Mouse (Mus musculus): Measurements from ENCODE around the gene Olfr463.

DNA sequence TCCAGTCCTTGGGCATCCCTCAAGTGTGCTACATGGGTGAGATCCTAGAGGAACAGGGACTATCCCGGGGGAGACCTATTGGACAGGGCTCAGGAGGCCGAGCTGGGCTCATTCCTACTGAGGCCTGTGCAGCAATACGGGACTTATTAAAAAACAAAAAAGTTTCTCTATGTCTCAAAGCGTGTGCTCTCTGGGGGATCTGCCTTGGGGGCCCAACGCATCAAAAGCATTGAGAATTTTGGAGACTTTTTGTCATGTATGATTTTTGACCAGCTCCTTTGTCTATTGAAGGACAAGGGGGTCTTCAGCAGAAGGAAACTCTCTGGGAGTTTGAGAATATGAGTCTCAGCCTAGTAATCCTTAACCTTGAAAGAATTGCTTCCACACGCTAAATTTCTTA, 5.0 kb downstream of the Olfr463 start, which contains the start of gene Olfr462:
- no peak for TF ChIP-seq GATA1 (IDR thresholded peaks at IDR 0.05; ENCODE audit: borderline replicate concordance, low read length)
- TF ChIP-seq FLI1 (IDR thresholded peaks at IDR 0.05; ENCODE audit: low read length), result no peak
